Mouse (Mus musculus): ENCODE results near the gene 1700018F24Rik. TPM values are rescaled to one million over a fixed set of nuclear protein-coding genes. Genes with fewer than 3 reads are reported as not detected.
"Not testable (repeated sequence)": the region's sequence is repeated elsewhere in the genome, so short reads cannot be mapped to it uniquely, and the experiment has no call there.

The 1700018F24Rik gene
- not detected for total RNA-seq (2021)

GRCm38 (mm10) chr5:145042690-145043089, at the start of gene 1700018F24Rik:
1700018F24Rik (plus strand) TSS chr5:145042990.
- intact Hi-C loops (cut with DNase I), result not testable (repeated sequence)

GRCm38 (mm10) chr5:144998491-144998890, 44.3 kb upstream of the 1700018F24Rik start:
- intact Hi-C loops (cut with DNase I), result no loop called here
- DNase-seq (ENCODE audit: low spot score in 2 of 2), result no peak

More at GRCm38 (mm10) chr5:145042690-145043089, at the start of gene 1700018F24Rik:
- DNase-seq (ENCODE audit: low spot score in 2 of 2), result not testable (repeated sequence)

- intact Hi-C loops (cut with DNase I), result no loop called here
- DNase-seq (ENCODE audit: low spot score in 2 of 2), result no peak
Observed at GRCm38 (mm10) chr5:145003362-145003761, 39.4 kb upstream of the 1700018F24Rik start.

GRCm38 (mm10) chr5:145004495-145004894, 38.3 kb upstream of the 1700018F24Rik start:
- intact Hi-C loops (cut with DNase I), result no loop called here
- DNase-seq (ENCODE audit: low spot score in 2 of 2), result no peak

- DNase-seq (ENCODE audit: low spot score in 2 of 2), result no peak
Observed at GRCm38 (mm10) chr5:145005596-145005995, 37.2 kb upstream of the 1700018F24Rik start.

GRCm38 (mm10) chr5:145008878-145009659, 33.7 kb upstream of the 1700018F24Rik start:
- DNase-seq (ENCODE audit: low spot score in 2 of 2), result no peak

More at GRCm38 (mm10) chr5:145005596-145005995, 37.2 kb upstream of the 1700018F24Rik start:
- intact Hi-C loops (cut with DNase I), result loop anchor here (5.0 kb wide), 1 partner anchor 47 kb away; no protein-coding TSS in a partner anchor

GRCm38 (mm10) chr5:145014278-145014677, 28.5 kb upstream of the 1700018F24Rik start:
- intact Hi-C loops (cut with DNase I), result loop anchor here (5.0 kb wide), 1 partner anchor 53 kb away; no protein-coding TSS in a partner anchor

More at GRCm38 (mm10) chr5:145008878-145009659, 33.7 kb upstream of the 1700018F24Rik start:
- intact Hi-C loops (cut with DNase I), result loop anchor here (5.0 kb wide), 1 partner anchor 43 kb away; no protein-coding TSS in a partner anchor

GRCm38 (mm10) chr5:145016761-145017160, 26.0 kb upstream of the 1700018F24Rik start:
- intact Hi-C loops (cut with DNase I), result not testable (repeated sequence)

More at GRCm38 (mm10) chr5:145014278-145014677, 28.5 kb upstream of the 1700018F24Rik start:
- DNase-seq (ENCODE audit: low spot score in 2 of 2), result no peak

GRCm38 (mm10) chr5:145020254-145020653, 22.5 kb upstream of the 1700018F24Rik start:
- intact Hi-C loops (cut with DNase I); DNase-seq (ENCODE audit: low spot score in 2 of 2): not testable (repeated sequence)

More at GRCm38 (mm10) chr5:145016761-145017160, 26.0 kb upstream of the 1700018F24Rik start:
- not testable (repeated sequence) for DNase-seq (ENCODE audit: low spot score in 2 of 2)

- DNase-seq (ENCODE audit: low spot score in 2 of 2); intact Hi-C loops (cut with DNase I): not testable (repeated sequence)
Observed at GRCm38 (mm10) chr5:145020712-145021111, 22.1 kb upstream of the 1700018F24Rik start.

- DNase-seq (ENCODE audit: low spot score in 2 of 2); intact Hi-C loops (cut with DNase I): not testable (repeated sequence)
Observed at GRCm38 (mm10) chr5:145030476-145030875, 12.3 kb upstream of the 1700018F24Rik start.

GRCm38 (mm10) chr5:145032391-145032790, 10.4 kb upstream of the 1700018F24Rik start, which contains the start of gene Gm4871:
Gm4871 (minus strand) TSS chr5:145032754.
- intact Hi-C loops (cut with DNase I); DNase-seq (ENCODE audit: low spot score in 2 of 2): not testable (repeated sequence)

- no peak for DNase-seq (ENCODE audit: low spot score in 2 of 2)
- intact Hi-C loops (cut with DNase I), result no loop called here
Observed at GRCm38 (mm10) chr5:145041628-145042027, 1.2 kb upstream of the 1700018F24Rik start.

- not testable (repeated sequence) for DNase-seq (ENCODE audit: low spot score in 2 of 2)
- intact Hi-C loops (cut with DNase I), result loop anchor here (5.0 kb wide), 1 partner anchor 47 kb away; no protein-coding TSS in a partner anchor
Observed at GRCm38 (mm10) chr5:145054187-145054586, 11.4 kb downstream of the 1700018F24Rik start.

- DNase-seq (ENCODE audit: low spot score in 2 of 2), result no peak
- intact Hi-C loops (cut with DNase I), result no loop called here
Observed at GRCm38 (mm10) chr5:145057907-145058306, 15.1 kb downstream of the 1700018F24Rik start.

GRCm38 (mm10) chr5:145058722-145059121, 15.9 kb downstream of the 1700018F24Rik start:
- intact Hi-C loops (cut with DNase I), result no loop called here
- no peak for DNase-seq (ENCODE audit: low spot score in 2 of 2)

- DNase-seq (ENCODE audit: low spot score in 2 of 2), result no peak
- intact Hi-C loops (cut with DNase I), result no loop called here
Observed at GRCm38 (mm10) chr5:145059524-145059923, 16.7 kb downstream of the 1700018F24Rik start.

GRCm38 (mm10) chr5:145064765-145065340, 22.1 kb downstream of the 1700018F24Rik start:
- no peak for DNase-seq (ENCODE audit: low spot score in 2 of 2)
- intact Hi-C loops (cut with DNase I), result loop anchor here (5.0 kb wide), 1 partner anchor 53 kb away; no protein-coding TSS in a partner anchor

GRCm38 (mm10) chr5:145068863-145069262, 26.1 kb downstream of the 1700018F24Rik start:
- intact Hi-C loops (cut with DNase I), result loop anchor here (5.0 kb wide), 1 partner anchor 57 kb away; no protein-coding TSS in a partner anchor
- DNase-seq (ENCODE audit: low spot score in 2 of 2), result no peak

- peak; percentile 66 to 79 for DNase-seq (ENCODE audit: low spot score in 2 of 2)
- intact Hi-C loops (cut with DNase I), result loop anchor here (5.0 to 10.0 kb wide), 2 partner anchors 57 to 185 kb away; no protein-coding TSS in a partner anchor
Observed at GRCm38 (mm10) chr5:145069707-145070106, 26.9 kb downstream of the 1700018F24Rik start.
